Mouse (Mus musculus) telencephalon, adult 2 months (tissue): Measurements from ENCODE around the gene Psmb3.
"Not testable (repeated sequence)": the region's sequence is repeated elsewhere in the genome, so short reads cannot be mapped to it uniquely, and the experiment has no call there.

Experiments
- DNase-seq: peaks from one replicate; pipeline ENCODE4 v3.0.0-alpha.2; 2011; ENCODE audit warnings: low read depth, low spot score

Psmb3 gene

GRCm38 (mm10) chr11:97703039-97703826 lies at the start of gene Psmb3:
Psmb3 (plus strand) TSS chr11:97703399.
- DNase-seq: peak; percentile 100

- DNase-seq: no peak
Observed at GRCm38 (mm10) chr11:97654210-97654609, 49.0 kb upstream of the Psmb3 start.

- DNase-seq: no peak
Observed at GRCm38 (mm10) chr11:97656269-97656971, 46.8 kb upstream of the Psmb3 start.

- DNase-seq: no peak
Observed at GRCm38 (mm10) chr11:97657184-97657945, 45.8 kb upstream of the Psmb3 start.

- DNase-seq: not testable (repeated sequence)
Observed at GRCm38 (mm10) chr11:97657967-97658366, 45.2 kb upstream of the Psmb3 start.

GRCm38 (mm10) chr11:97658751-97659266 lies 44.4 kb upstream of the Psmb3 start:
- DNase-seq: no peak

GRCm38 (mm10) chr11:97659267-97659989 lies 43.8 kb upstream of the Psmb3 start:
- DNase-seq: no peak

- no peak for DNase-seq
Observed at GRCm38 (mm10) chr11:97659990-97660714, 43.0 kb upstream of the Psmb3 start.

- DNase-seq: no peak
Observed at GRCm38 (mm10) chr11:97660734-97661647, 42.2 kb upstream of the Psmb3 start.

GRCm38 (mm10) chr11:97661648-97662133 lies 41.5 kb upstream of the Psmb3 start:
- DNase-seq: no peak

GRCm38 (mm10) chr11:97662207-97662892 lies 40.8 kb upstream of the Psmb3 start:
- DNase-seq: no peak

GRCm38 (mm10) chr11:97662893-97663527 lies 40.2 kb upstream of the Psmb3 start, which contains the start of gene Mllt6:
Mllt6 (plus strand) TSS chr11:97663414.
- DNase-seq: no peak

- no peak for DNase-seq
Observed at GRCm38 (mm10) chr11:97663528-97664338, 39.5 kb upstream of the Psmb3 start.

- DNase-seq: no peak
Observed at GRCm38 (mm10) chr11:97664339-97664665, 38.9 kb upstream of the Psmb3 start.

- DNase-seq: no peak
Observed at GRCm38 (mm10) chr11:97664771-97665240, 38.4 kb upstream of the Psmb3 start.

- no peak for DNase-seq
Observed at GRCm38 (mm10) chr11:97665431-97665830, 37.8 kb upstream of the Psmb3 start.

- no peak for DNase-seq
Observed at GRCm38 (mm10) chr11:97666221-97666620, 37.0 kb upstream of the Psmb3 start.
